Mouse (Mus musculus) stomach, embryonic 15.5 days (tissue): ENCODE results near the gene Ttc32. TPM values are rescaled to one million over a fixed set of nuclear protein-coding genes. Genes with fewer than 3 reads are reported as not detected.

Source experiments
- polyA plus RNA-seq: library from polyadenylated mRNA; unstranded; fragments of >200 nt; fragmentation: Nextera tagmentation; extraction: Ambion mirVana; gene quantifications from 2 replicates; pipeline ENCODE4 v1.2.1, GENCODE M21; 2015

Ttc32 gene
- polyA plus RNA-seq, 1 experiment from 2014 or later = 28.1 TPM

Other genes with a start within 250 kb of the Ttc32 start
- 346 and 353 TPM in 2 replicates for gene Laptm4a, start 108.3 kb upstream of the Ttc32 start, polyA plus RNA-seq
- 0.17 and 0.22 TPM in 2 replicates for gene Matn3, start 82.1 kb upstream of the Ttc32 start, polyA plus RNA-seq
- 12.5 and 13.2 TPM in 2 replicates for gene Wdr35, start 56.1 kb upstream of the Ttc32 start, polyA plus RNA-seq